Comparison of ENCODE assay signal across 7 mouse cellular contexts in the genomic region with DNA sequence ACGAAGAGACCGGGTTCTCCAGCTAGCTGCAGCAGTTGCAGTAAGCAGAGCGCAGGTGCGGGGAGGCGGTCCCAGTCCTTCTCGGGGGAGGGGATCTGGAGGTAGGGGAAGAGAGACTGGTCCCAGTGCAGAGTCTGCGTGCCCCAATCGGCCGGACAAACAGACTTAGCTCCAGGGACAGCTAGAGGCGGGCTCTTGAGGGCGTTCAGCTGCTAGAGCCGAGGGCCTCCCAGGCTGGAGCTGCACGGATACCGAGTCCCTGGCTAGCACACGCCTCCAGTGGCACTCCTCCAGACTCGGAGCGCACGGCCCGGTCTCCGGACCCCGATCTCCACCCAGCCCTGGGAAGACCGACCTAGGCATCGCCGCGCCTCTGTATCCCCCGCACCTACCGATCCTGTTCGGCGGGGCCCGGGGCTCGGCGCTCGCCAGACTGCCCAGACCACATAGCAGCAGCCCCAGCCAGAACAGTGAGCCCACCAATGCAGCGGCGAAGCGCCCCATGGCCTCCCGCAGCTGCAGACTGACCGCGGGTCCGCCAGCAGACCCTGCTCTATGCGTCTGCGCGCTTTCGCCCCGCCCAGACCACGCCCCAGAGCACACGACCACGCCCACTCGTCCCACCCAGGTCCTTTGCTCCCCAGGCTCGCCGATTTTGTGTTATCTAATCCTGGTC. TPM values are rescaled to one million over a fixed set of nuclear protein-coding genes. Genes with fewer than 3 reads are reported as not detected.
DNase-seq lines count a peak whose midpoint lies in the region; ATAC-seq lines count a peak whose summit lies in the region.

Gene Pcyox1, minus strand, starts transcription at position 574 of the 676 bp plus-strand sequence.

- no peaks in the 10 kb centered on the region for H3K4me1 ChIP-seq in embryonic facial prominence, embryonic 11.5 days (ENCODE audit: control insufficient read depth, insufficient read depth, low read length)
- H3K4me1 ChIP-seq in midbrain, embryonic 11.5 days (ENCODE audit: control insufficient read depth, insufficient read depth, low read length): peaks cover 20% of the 10 kb centered on the region

- under 1% methylated on average over 47 of the region's 51 CpGs for WGBS in embryonic facial prominence, embryonic 11.5 days
- under 1% methylated on average over 50 of the region's 51 CpGs for WGBS in midbrain, embryonic 11.5 days

- H3K4me3 ChIP-seq in embryonic facial prominence, embryonic 11.5 days (ENCODE audit: low read depth, low read length): peak within 1 kb of the TSS; percentile 94
- peak within 1 kb of the TSS; percentile 90 for H3K4me3 ChIP-seq in midbrain, embryonic 11.5 days (ENCODE audit: low read depth, low read length)

- ATAC-seq in embryonic facial prominence, embryonic 11.5 days (replicated peaks; ENCODE audit: insufficient number of reproducible peaks, low FRiP score, low TSS enrichment, low read depth): peak; percentile 91
- peak; percentile 80 for ATAC-seq in granulocyte monocyte progenitor cell, adult 5-6 weeks (replicated peaks; ENCODE audit: poor library complexity, severe bottlenecking)
- peak; percentile 96 for ATAC-seq in midbrain, embryonic 11.5 days (ENCODE audit: low FRiP score)

- no peaks in the 10 kb centered on the region for H3K9me3 ChIP-seq in embryonic facial prominence, embryonic 11.5 days (replicated peaks; ENCODE audit: control insufficient read depth, low read length)
- no peaks in the 10 kb centered on the region for H3K9me3 ChIP-seq in midbrain, embryonic 11.5 days (ENCODE audit: control insufficient read depth, low read length)

- H3K9ac ChIP-seq in embryonic facial prominence, embryonic 11.5 days (replicated peaks; ENCODE audit: low read length): peak within 1 kb of the TSS; percentile 84
- H3K9ac ChIP-seq in midbrain, embryonic 11.5 days (ENCODE audit: low read length): peak within 1 kb of the TSS; percentile 90

- no peaks in the 10 kb centered on the region for H3K27me3 ChIP-seq in embryonic facial prominence, embryonic 11.5 days (ENCODE audit: control insufficient read depth, insufficient read depth, low read length)
- no peaks in the 10 kb centered on the region for H3K27me3 ChIP-seq in midbrain, embryonic 11.5 days (ENCODE audit: control insufficient read depth, insufficient read depth, low read length)

- DNase-seq in adrenal gland, postnatal 25 days: peak; percentile 90
- peak; percentile 93 for DNase-seq in embryonic facial prominence, embryonic 11.5 days (ENCODE audit: low spot score)
- DNase-seq in kidney, adult 11 months: peak; percentile 85
- peak; percentile 91 for DNase-seq in left cerebral cortex, postnatal 4 days
- peak; percentile 100 for DNase-seq in midbrain, embryonic 11.5 days (ENCODE audit: low spot score, missing footprints)
- peak; percentile 77 for DNase-seq in skeletal muscle tissue, adult 2 months (ENCODE audit: low read depth, low spot score)

- H3K36me3 ChIP-seq in embryonic facial prominence, embryonic 11.5 days (replicated peaks; ENCODE audit: control insufficient read depth, insufficient read depth, low read depth, low read length): peaks cover 3% of the 10 kb centered on the region
- peaks cover 12% of the 10 kb centered on the region for H3K36me3 ChIP-seq in midbrain, embryonic 11.5 days (ENCODE audit: control insufficient read depth, insufficient read depth, low read length)

- peak within 1 kb of the TSS; percentile 83 for H3K27ac ChIP-seq in embryonic facial prominence, embryonic 11.5 days (replicated peaks; ENCODE audit: low read depth, low read length)
- H3K27ac ChIP-seq in midbrain, embryonic 11.5 days (ENCODE audit: low read depth, low read length): peak within 1 kb of the TSS; percentile 87

- intact Hi-C loops in left cerebral cortex, postnatal 4 days (cut with DNase I): no loop called here

- peak within 1 kb of the TSS; percentile 91 for H3K4me2 ChIP-seq in embryonic facial prominence, embryonic 11.5 days (ENCODE audit: low read depth, low read length)
- peak within 1 kb of the TSS; percentile 71 for H3K4me2 ChIP-seq in midbrain, embryonic 11.5 days

RNA-seq across cellular contexts. Expression of gene Pcyox1, which starts in this region (rescaled TPM):
- 208 and 254 TPM in 2 replicates for total RNA-seq in adrenal gland, postnatal 25 days (2021)
- polyA plus RNA-seq in embryonic facial prominence, embryonic 11.5 days (2014; fragmentation: Nextera tagmentation; extraction: Ambion mirVana): 73.6 and 78.3 TPM in 2 replicates
- total RNA-seq in granulocyte monocyte progenitor cell, adult 5-6 weeks (2014; fragmentation: Nextera tagmentation): 31.1 and 35.7 TPM in 2 replicates
- total RNA-seq in granulocyte monocyte progenitor cell, adult 5-6 weeks (2017): 64.2 and 87.9 TPM in 2 replicates
- total RNA-seq in left cerebral cortex, postnatal 4 days (2021): 100 to 1,000 TPM; 105 to 113 TPM
- polyA plus RNA-seq in midbrain, embryonic 11.5 days (2014; fragmentation: Nextera tagmentation; extraction: Ambion mirVana): 107 and 119 TPM in 2 replicates

Comparison
In these comparisons a context has a peak if more than half of its experiments do, and no peak if none do; other contexts are left out.
1. Peak in every context shown above with its lines: DNase-seq, ATAC-seq, H3K4me3 ChIP-seq and H3K27ac ChIP-seq.